In genomic region chr13:36129360-36130054, GRCm38 (mm10) we compare ENCODE assay signal across 16 mouse cellular contexts. TPM values are rescaled to one million over a fixed set of nuclear protein-coding genes. Genes with fewer than 3 reads are reported as not detected.
DNase-seq lines count a peak whose midpoint lies in the region; ATAC-seq lines count a peak whose summit lies in the region.
"Had no signal": no experiment of that assay in that cellular context is flagged by ENCODE, and none has a peak within 500 bp of the region (broad histone marks: within the 10 kb centered on the region; RNA-seq: fewer than 3 reads in every experiment).

No protein-coding gene starts in this region.

- H3K4me2 ChIP-seq in hindbrain, embryonic 15.5 days = no peak overlapping the region
- H3K4me2 ChIP-seq: embryonic facial prominence, embryonic 12.5 days; intestine, embryonic 15.5 days; midbrain, embryonic 12.5 days; stomach, embryonic 15.5 days had no signal

- peaks cover 3% of the 10 kb centered on the region; the same call in 1 of the 2 replicates for H3K36me3 ChIP-seq in hindbrain, embryonic 15.5 days
- H3K36me3 ChIP-seq in hindbrain, embryonic 10.5 days = no peaks in the 10 kb centered on the region
- H3K36me3 ChIP-seq in megakaryocyte, embryonic 14.5 days (replicated peaks; ENCODE audit: low read length) = peaks cover 31% of the 10 kb centered on the region
- H3K36me3 ChIP-seq: embryonic facial prominence, embryonic 12.5 days; intestine, embryonic 15.5 days; midbrain, embryonic 12.5 days; stomach, embryonic 15.5 days had no signal

- 82% methylated on average over 2 of the region's 2 CpGs for WGBS in hindbrain, embryonic 15.5 days
- whole genome bisulfite sequencing in hindbrain, embryonic 10.5 days = 87% methylated on average over 2 of the region's 2 CpGs

- peak; percentile 45; the same call in 1 of the 2 replicates for ATAC-seq in hindbrain, embryonic 15.5 days (ENCODE audit: low FRiP score, low read depth)
- no peak for ATAC-seq in megakaryocyte, adult 5-6 weeks (ENCODE audit: poor library complexity, severe bottlenecking)
- ATAC-seq: intestine, embryonic 15.5 days had no signal

- H3K9me3 ChIP-seq in hindbrain, embryonic 15.5 days = no peaks in the 10 kb centered on the region
- no peaks in the 10 kb centered on the region for H3K9me3 ChIP-seq in hindbrain, embryonic 10.5 days
- H3K9me3 ChIP-seq in megakaryocyte, embryonic 14.5 days = peaks cover 13% of the 10 kb centered on the region
- H3K9me3 ChIP-seq: embryonic facial prominence, embryonic 12.5 days; intestine, embryonic 15.5 days; midbrain, embryonic 12.5 days; stomach, embryonic 15.5 days had no signal

- H3K4me3 ChIP-seq in hindbrain, embryonic 15.5 days = no peak overlapping the region
- H3K4me3 ChIP-seq in hindbrain, embryonic 10.5 days = no peak overlapping the region
- peak overlapping the region; percentile 48 for H3K4me3 ChIP-seq in megakaryocyte, embryonic 14.5 days (replicated peaks)
- H3K4me3 ChIP-seq: embryonic facial prominence, embryonic 12.5 days; intestine, embryonic 15.5 days; midbrain, embryonic 12.5 days; stomach, embryonic 15.5 days had no signal

- H3K9ac ChIP-seq in hindbrain, embryonic 15.5 days = no peak overlapping the region
- H3K9ac ChIP-seq: embryonic facial prominence, embryonic 12.5 days; intestine, embryonic 15.5 days; midbrain, embryonic 12.5 days; stomach, embryonic 15.5 days had no signal

- H3K27me3 ChIP-seq in hindbrain, embryonic 15.5 days = no peaks in the 10 kb centered on the region
- H3K27me3 ChIP-seq in hindbrain, embryonic 10.5 days (ENCODE audit: insufficient read depth, poor library complexity, severe bottlenecking) = no peaks in the 10 kb centered on the region
- no peaks in the 10 kb centered on the region for H3K27me3 ChIP-seq in megakaryocyte, embryonic 14.5 days (replicated peaks)
- H3K27me3 ChIP-seq: embryonic facial prominence, embryonic 12.5 days; intestine, embryonic 15.5 days; midbrain, embryonic 12.5 days; stomach, embryonic 15.5 days had no signal

- H3K27ac ChIP-seq in hindbrain, embryonic 15.5 days (replicated peaks) = no peak overlapping the region
- no peak overlapping the region for H3K27ac ChIP-seq in hindbrain, embryonic 10.5 days
- H3K27ac ChIP-seq: embryonic facial prominence, embryonic 12.5 days; intestine, embryonic 15.5 days; midbrain, embryonic 12.5 days; stomach, embryonic 15.5 days had no signal

- H3K4me1 ChIP-seq in hindbrain, embryonic 15.5 days (replicated peaks) = no peaks in the 10 kb centered on the region
- H3K4me1 ChIP-seq in hindbrain, embryonic 10.5 days (replicated peaks) = no peaks in the 10 kb centered on the region
- H3K4me1 ChIP-seq in megakaryocyte, embryonic 14.5 days = peaks cover 40% of the 10 kb centered on the region
- H3K4me1 ChIP-seq: embryonic facial prominence, embryonic 12.5 days; intestine, embryonic 15.5 days; midbrain, embryonic 12.5 days; stomach, embryonic 15.5 days had no signal

- DNase-seq in cerebellum, adult 18-20 months = peak; percentile 17 to 27
- DNase-seq in cerebellum, adult 8-10 months = no peak
- no peak for DNase-seq in hindbrain, embryonic 10.5 days (ENCODE audit: low spot score)
- DNase-seq in cerebellum, postnatal 10 days = peak; percentile 69 to 78
- no peak for DNase-seq in yolk sac, embryonic 10.5 days (ENCODE audit: low spot score)
- DNase-seq: heart, postnatal 4 days; lung, adult 18-20 months; lung, postnatal 36 days; thymus, adult 2 months had no signal

RNA-seq across cellular contexts. Expression of gene Lyrm4, which starts 12.2 kb away (rescaled TPM):
- polyA plus RNA-seq in hindbrain, embryonic 15.5 days (2015; fragmentation: Nextera tagmentation; extraction: Ambion mirVana) = 39.3 and 39.8 TPM in 2 replicates
- 23.1 and 24.2 TPM in 2 replicates for polyA plus RNA-seq in hindbrain, embryonic 10.5 days (2016; fragmentation: Nextera tagmentation; extraction: Ambion mirVana)
- polyA plus RNA-seq in megakaryocyte, embryonic 14.5 days (2012; ENCODE audit: insufficient read depth, low replicate concordance) = 1.6 and 3.3 TPM in 2 replicates
- 7.8 and 9.0 TPM in 2 replicates for total RNA-seq in megakaryocyte, adult 5-6 weeks (2015)
- 4.8 and 8.3 TPM in 2 replicates for total RNA-seq in megakaryocyte, adult 5-6 weeks (2017)

RNA-seq across cellular contexts. Expression of gene Fars2, which starts 12.3 kb away (rescaled TPM):
- polyA plus RNA-seq in hindbrain, embryonic 15.5 days (2015; fragmentation: Nextera tagmentation; extraction: Ambion mirVana) = 25.6 and 32.2 TPM in 2 replicates
- 28.9 and 31.0 TPM in 2 replicates for polyA plus RNA-seq in hindbrain, embryonic 10.5 days (2016; fragmentation: Nextera tagmentation; extraction: Ambion mirVana)
- 8.3 and 34.4 TPM in 2 replicates for polyA plus RNA-seq in megakaryocyte, embryonic 14.5 days (2012; ENCODE audit: insufficient read depth, low replicate concordance)
- total RNA-seq in megakaryocyte, adult 5-6 weeks (2015) = 20.9 and 24.7 TPM in 2 replicates
- 28.4 and 30.8 TPM in 2 replicates for total RNA-seq in megakaryocyte, adult 5-6 weeks (2017)

Comparison
In these comparisons a context has a peak if more than half of its experiments do, and no peak if none do; other contexts are left out.
1. DNase-seq: peak in cerebellum, adult 18-20 months (2 of 2) and cerebellum, postnatal 10 days (2 of 2); none in cerebellum, adult 8-10 months (single experiment), hindbrain, embryonic 10.5 days (single experiment) and yolk sac, embryonic 10.5 days (single experiment).